Mouse (Mus musculus) G1E (cell line): Measurements from ENCODE around the gene Agap3.

Experiments
- CTCF ChIP-seq: IDR thresholded peaks from 2 replicates; pipeline ENCODE4 v1.5.1; 2012; ENCODE audit warnings: low read depth, low read length, inconsistent platforms, mixed read lengths
- GATA1 ChIP-seq: IDR thresholded peaks from 2 replicates; pipeline ENCODE4 v1.6.1; 2012; ENCODE audit warnings: borderline replicate concordance, low read length, inconsistent platforms, mixed read lengths
- TAL1 ChIP-seq: conservative IDR thresholded peaks from 2 replicates; pipeline ENCODE4 v1.6.1; 2012; ENCODE audit warnings: low read depth, low read length, inconsistent platforms, mixed read lengths

DNA sequence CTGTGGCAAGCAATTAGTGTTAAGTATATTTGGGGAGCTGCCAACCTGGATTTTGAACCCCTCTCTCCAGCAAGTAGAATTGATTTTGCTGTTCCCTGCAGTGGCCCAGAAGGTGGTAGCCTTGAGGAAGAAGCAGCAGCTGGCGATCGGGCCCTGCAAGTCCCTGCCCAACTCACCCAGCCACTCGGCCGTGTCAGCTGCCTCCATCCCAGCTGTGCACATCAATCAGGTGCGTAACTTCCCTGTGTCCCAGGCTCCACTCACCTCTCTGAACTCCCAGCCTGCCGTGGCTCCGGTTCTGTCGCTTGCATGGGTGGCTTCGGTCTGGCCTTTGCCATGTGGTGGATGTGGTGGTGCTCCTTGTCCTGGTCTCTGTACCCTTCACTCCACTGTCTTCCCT, 25.9 kb downstream of the Agap3 start:
- TF ChIP-seq GATA1 (no peak), CTCF (no peak), TAL1 (no peak)
